33 mouse cellular contexts compared by ENCODE assay signal in genomic region chr2:163099919-163100318, GRCm38 (mm10). TPM values are rescaled to one million over a fixed set of nuclear protein-coding genes. Genes with fewer than 3 reads are reported as not detected.
DNase-seq lines count a peak whose midpoint lies in the region; ATAC-seq and TF ChIP-seq lines count a peak whose summit lies in the region.
"Had no signal": no experiment of that assay in that cellular context is flagged by ENCODE, and none has a peak within 500 bp of the region (broad histone marks: within the 10 kb centered on the region; RNA-seq: fewer than 3 reads in every experiment).

No protein-coding gene starts in this region.

- no peak for TF ChIP-seq POLR2A in kidney, adult 2 months (IDR thresholded peaks at IDR 0.05; ENCODE audit: low read depth, low read length)

- no peak overlapping the region for H3K4me3 ChIP-seq in kidney, adult 2 months (ENCODE audit: insufficient read depth, low read depth, low read length)
- H3K4me3 ChIP-seq: embryonic facial prominence, embryonic 10.5 days; forebrain, embryonic 10.5 days; heart, embryonic 12.5 days; hindbrain, embryonic 10.5 days; kidney, embryonic 15.5 days; neural tube, embryonic 12.5 days had no signal

- no peak for TF ChIP-seq CTCF in kidney, adult 2 months (conservative IDR thresholded peaks at IDR 0.05; ENCODE audit: insufficient read depth, insufficient read length, low read depth, low read length)

- DNase-seq in CD4-positive, CD25-positive, alpha-beta regulatory T cell, adult 2 months (ENCODE audit: low read depth, low spot score), result peak; percentile 41
- DNase-seq in lung, postnatal 36 days, result peak; percentile 43
- no peak for DNase-seq in lung, postnatal 25 days (ENCODE audit: low spot score)
- DNase-seq in thymus, postnatal 25 days, result peak; percentile 14
- no peak for DNase-seq in thymus, postnatal 10 days (ENCODE audit: low spot score in 2 of 2)
- DNase-seq in kidney, adult 2 months, result no peak
- DNase-seq: adrenal gland, postnatal 25 days; cerebellum, adult 9-11 months; gastrocnemius, postnatal 14 days; heart, adult 18-20 months; heart, postnatal 10 days; kidney, postnatal 36 days; midbrain, embryonic 14.5 days had no signal

- no peak for ATAC-seq in CD4-positive, CD25-positive, alpha-beta regulatory T cell, adult 4 months
- ATAC-seq in erythroblast, adult 5-6 weeks (replicated peaks; ENCODE audit: low FRiP score, poor library complexity, severe bottlenecking), result no peak
- ATAC-seq: forebrain, embryonic 16.5 days; hindbrain, embryonic 16.5 days; intestine, postnatal 0 days had no signal

- H3K27me3 ChIP-seq in kidney, adult 2 months (replicated peaks; ENCODE audit: control insufficient read depth, insufficient read depth, low read length), result no peaks in the 10 kb centered on the region
- H3K27me3 ChIP-seq: heart, embryonic 12.5 days had no signal

- no peaks in the 10 kb centered on the region for H3K4me1 ChIP-seq in kidney, adult 2 months (ENCODE audit: control insufficient read depth, insufficient read depth, low read length)

- 52% methylated on average over 8 of the region's 8 CpGs for WGBS in kidney, adult 2 months

- H3K36me3 ChIP-seq in kidney, adult 2 months (ENCODE audit: control insufficient read depth, insufficient read depth, low read length), result no peaks in the 10 kb centered on the region
- H3K36me3 ChIP-seq: embryonic facial prominence, embryonic 10.5 days; forebrain, embryonic 10.5 days; heart, embryonic 12.5 days; hindbrain, embryonic 10.5 days; kidney, embryonic 15.5 days; neural tube, embryonic 12.5 days had no signal

- no peak overlapping the region for H3K27ac ChIP-seq in kidney, adult 2 months (ENCODE audit: insufficient read depth, low read depth, low read length)
- H3K27ac ChIP-seq: embryonic facial prominence, embryonic 10.5 days; forebrain, embryonic 10.5 days; hindbrain, embryonic 10.5 days; kidney, embryonic 15.5 days; neural tube, embryonic 12.5 days had no signal

RNA-seq across cellular contexts. Expression of gene Gtsf1l, which starts 12.3 kb away (rescaled TPM):
- polyA plus RNA-seq in CD4-positive, CD25-positive, alpha-beta regulatory T cell, adult 4 months (2017; shearing (Covaris generic)), result not detected
- 2.9 TPM in 1 of 2 replicates, not detected in the other for total RNA-seq in erythroblast, adult 5-6 weeks (2015; ENCODE audit: low replicate concordance)
- total RNA-seq in erythroblast, adult 5-6 weeks (2017; ENCODE audit: low replicate concordance), result not detected in 2 replicates
- 0.12 TPM in 1 of 2 replicates, not detected in the other for polyA plus RNA-seq in kidney, adult 2 months (2012; rRNA removed)
- total RNA-seq: adrenal gland, postnatal 25 days; gastrocnemius, postnatal 14 days; heart, adult 18-20 months; heart, postnatal 10 days; layer of hippocampus, adult 8-10 months; left cerebral cortex, adult 18-20 months; left cerebral cortex, postnatal 36 days; megakaryocyte-erythroid progenitor cell, adult 5-6 weeks had no signal
- polyA plus RNA-seq: brain, embryonic 14.5 days; cortical plate, adult 2 months; embryonic facial prominence, embryonic 10.5 days; forebrain, embryonic 10.5 days; forebrain, embryonic 16.5 days; heart, embryonic 12.5 days; hindbrain, embryonic 10.5 days; hindbrain, embryonic 16.5 days; intestine, postnatal 0 days; kidney, embryonic 15.5 days; limb, embryonic 14.5 days; midbrain, embryonic 14.5 days; neural tube, embryonic 12.5 days; small intestine, adult 2 months; stomach, embryonic 16.5 days had no signal

RNA-seq across cellular contexts. Expression of gene Mybl2, which starts 45.4 kb away (rescaled TPM):
- 1 to 10 TPM; 3.4 to 4.4 TPM for polyA plus RNA-seq in CD4-positive, CD25-positive, alpha-beta regulatory T cell, adult 4 months (2017; shearing (Covaris generic))
- total RNA-seq in erythroblast, adult 5-6 weeks (2015; ENCODE audit: low replicate concordance), result 9.2 and 22.2 TPM in 2 replicates
- total RNA-seq in erythroblast, adult 5-6 weeks (2017; ENCODE audit: low replicate concordance), result 35.9 and 65.1 TPM in 2 replicates
- polyA plus RNA-seq in kidney, adult 2 months (2012; rRNA removed), result 1.3 and 1.4 TPM in 2 replicates

Comparison
In these comparisons a context has a peak if more than half of its experiments do, and no peak if none do; other contexts are left out.
1. DNase-seq: peak in CD4-positive, CD25-positive, alpha-beta regulatory T cell, adult 2 months (single experiment), lung, postnatal 36 days (single experiment) and thymus, postnatal 25 days (single experiment); none in lung, postnatal 25 days (single experiment), thymus, postnatal 10 days (0 of 2) and kidney, adult 2 months (single experiment).